15 mouse cellular contexts compared by ENCODE assay signal in the genomic region with DNA sequence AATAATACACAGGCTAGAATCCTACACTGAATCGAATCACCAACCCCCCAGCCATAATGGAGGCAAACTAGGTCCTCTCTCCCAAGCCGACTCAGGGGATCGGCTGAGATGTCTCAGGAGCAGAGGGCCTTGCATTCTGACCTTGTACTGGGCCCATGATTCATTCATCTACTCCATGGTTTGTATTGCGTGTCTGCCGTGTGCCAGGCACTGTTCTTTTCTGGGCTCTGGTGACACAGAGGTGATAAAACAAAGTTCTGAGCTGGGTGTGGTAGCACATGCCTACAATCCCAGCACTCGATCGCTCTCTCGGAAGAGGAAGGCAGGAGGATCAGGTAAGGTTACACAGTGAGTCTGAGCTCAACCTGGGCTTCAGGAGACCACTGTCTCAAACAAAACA. TPM values are rescaled to one million over a fixed set of nuclear protein-coding genes. Genes with fewer than 3 reads are reported as not detected.
DNase-seq lines count a peak whose midpoint lies in the region; ATAC-seq and TF ChIP-seq lines count a peak whose summit lies in the region.
"Had no signal": no experiment of that assay in that cellular context is flagged by ENCODE, and none has a peak within 500 bp of the region (broad histone marks: within the 10 kb centered on the region; RNA-seq: fewer than 3 reads in every experiment).

No protein-coding gene starts in this region.

- WGBS in kidney, adult 2 months, result 77% methylated on average over 8 of the region's 8 CpGs
- 88% methylated on average over 8 of the region's 8 CpGs for WGBS in forebrain, embryonic 11.5 days

- H3K9ac ChIP-seq in ES-E14 (ENCODE audit: insufficient read depth, low read depth, low read length, poor library complexity, severe bottlenecking), result 0 out of 2 replicates have a peak overlapping the region, but pooled peaks have one; percentile 24
- H3K9ac ChIP-seq in forebrain, embryonic 11.5 days (ENCODE audit: low read length), result no peak overlapping the region
- H3K9ac ChIP-seq: neural tube, embryonic 13.5 days had no signal

- H3K9me3 ChIP-seq in ES-E14 (ENCODE audit: control insufficient read depth, insufficient read depth, low read depth, low read length), result no peaks in the 10 kb centered on the region
- no peaks in the 10 kb centered on the region for H3K9me3 ChIP-seq in forebrain, embryonic 11.5 days (ENCODE audit: control insufficient read depth, low read length)
- H3K9me3 ChIP-seq: neural tube, embryonic 13.5 days had no signal

- no peaks in the 10 kb centered on the region for H3K27me3 ChIP-seq in kidney, adult 2 months (replicated peaks; ENCODE audit: control insufficient read depth, insufficient read depth, low read length)
- H3K27me3 ChIP-seq in myocyte (ENCODE audit: control insufficient read depth, insufficient read depth, insufficient read length), result no peaks in the 10 kb centered on the region
- H3K27me3 ChIP-seq in forebrain, embryonic 11.5 days (ENCODE audit: control insufficient read depth, insufficient read depth, low read length), result no peaks in the 10 kb centered on the region
- H3K27me3 ChIP-seq: neural tube, embryonic 13.5 days had no signal

- no peaks in the 10 kb centered on the region for H3K36me3 ChIP-seq in kidney, adult 2 months (ENCODE audit: control insufficient read depth, insufficient read depth, low read length)
- H3K36me3 ChIP-seq in ES-E14 (ENCODE audit: control insufficient read depth, insufficient read depth, low read length, poor library complexity, severe bottlenecking) (no peaks in the 10 kb centered on the region), myocyte (ENCODE audit: control insufficient read depth, insufficient read depth) (no peaks in the 10 kb centered on the region)
- H3K36me3 ChIP-seq in forebrain, embryonic 11.5 days (ENCODE audit: control insufficient read depth, insufficient read depth, low read length), result no peaks in the 10 kb centered on the region
- H3K36me3 ChIP-seq: neural tube, embryonic 13.5 days had no signal

- DNase-seq in kidney, adult 2 months, result no peak
- no peak for DNase-seq in kidney, adult 9 months
- DNase-seq in ES-E14 (ENCODE audit: low read depth, low spot score), result no peak
- DNase-seq in adrenal gland, postnatal 10 days, result peak; percentile 39
- DNase-seq in layer of hippocampus, postnatal 10 days (ENCODE audit: low spot score in 2 of 2), result no peak
- no peak for DNase-seq in forebrain, embryonic 11.5 days (ENCODE audit: low spot score)
- DNase-seq: cerebellum, postnatal 36 days; kidney, adult 11 months; right cerebral cortex, postnatal 4 days; thymus, postnatal 36 days had no signal

- in situ Hi-C loops in ES-E14 (cut with MboI; ENCODE audit: low sequenced_read_pairs in 2 of 2, unreplicated experiment in 2 of 2), result no loop called here

- no peak overlapping the region for H3K4me3 ChIP-seq in kidney, adult 2 months (ENCODE audit: insufficient read depth, low read depth, low read length)
- H3K4me3 ChIP-seq in ES-E14 (ENCODE audit: insufficient read depth in 1 of 2, low read depth in 1 of 2, low read length in 2 of 2, poor library complexity in 1 of 2, severe bottlenecking in 1 of 2) (no peak overlapping the region), myocyte (no peak overlapping the region)
- no peak overlapping the region for H3K4me3 ChIP-seq in forebrain, embryonic 11.5 days (ENCODE audit: low read depth, low read length)
- H3K4me3 ChIP-seq: left cerebral cortex, adult 2 months; neural tube, embryonic 13.5 days had no signal

- peaks cover 13% of the 10 kb centered on the region; the same call in 1 of the 2 replicates for H3K4me1 ChIP-seq in kidney, adult 2 months (ENCODE audit: control insufficient read depth, insufficient read depth, low read length)
- H3K4me1 ChIP-seq in ES-E14 (ENCODE audit: control insufficient read depth in 2 of 2, insufficient read depth in 2 of 2, low read length in 2 of 2, poor library complexity in 1 of 2), result peaks cover 0 to 9% of the 10 kb centered on the region in 2 experiments; a peak in 2 of 4 replicates
- no peaks in the 10 kb centered on the region for H3K4me1 ChIP-seq in forebrain, embryonic 11.5 days (replicated peaks; ENCODE audit: control insufficient read depth, insufficient read depth, low read length)

- peak overlapping the region; percentile 31 for H3K4me2 ChIP-seq in myocyte (ENCODE audit: low read depth)
- no peak overlapping the region for H3K4me2 ChIP-seq in forebrain, embryonic 11.5 days (ENCODE audit: low read depth, low read length, severe bottlenecking)
- H3K4me2 ChIP-seq: neural tube, embryonic 13.5 days had no signal

- no peaks in the 10 kb centered on the region for H3K79me2 ChIP-seq in myocyte (ENCODE audit: control insufficient read depth, insufficient read depth)

- TF ChIP-seq CTCF in kidney, adult 2 months (conservative IDR thresholded peaks at IDR 0.05; ENCODE audit: insufficient read depth, insufficient read length, low read depth, low read length), result no peak

- no peak for TF ChIP-seq POLR2A in kidney, adult 2 months (IDR thresholded peaks at IDR 0.05; ENCODE audit: low read depth, low read length)
- no peak for TF ChIP-seq POLR2A in myocyte (IDR thresholded peaks at IDR 0.05; ENCODE audit: insufficient read length, low read depth)

- H3ac ChIP-seq in myocyte (ENCODE audit: control insufficient read depth, insufficient read length), result no peak overlapping the region

- H3K27ac ChIP-seq in kidney, adult 2 months (ENCODE audit: insufficient read depth, low read depth, low read length), result 0 out of 2 replicates have a peak overlapping the region, but pooled peaks have one; percentile 0
- H3K27ac ChIP-seq in ES-E14 (ENCODE audit: insufficient read depth, low read depth, low read length, poor library complexity, severe bottlenecking), result no peak overlapping the region
- H3K27ac ChIP-seq in forebrain, embryonic 11.5 days (ENCODE audit: low read depth, low read length), result no peak overlapping the region
- H3K27ac ChIP-seq: neural tube, embryonic 13.5 days had no signal

- ATAC-seq in forebrain, embryonic 11.5 days (replicated peaks; ENCODE audit: low FRiP score), result no peak
- ATAC-seq: CD4-positive, CD25-positive, alpha-beta regulatory T cell, adult 4 months; midbrain, embryonic 16.5 days had no signal

TF ChIP-seq in ES-E14, 5 proteins besides CTCF, POLR2A, EP300 and RAD21:
- TF ChIP-seq ZNF384 (IDR thresholded peaks at IDR 0.05; ENCODE audit: low read depth, low read length) (no peak), HCFC1 (IDR thresholded peaks at IDR 0.05; ENCODE audit: borderline replicate concordance, insufficient read depth, low read length) (no peak), CHD2 (IDR thresholded peaks at IDR 0.05; ENCODE audit: low read depth, low read length) (no peak), ZC3H11A (IDR thresholded peaks at IDR 0.05; ENCODE audit: borderline replicate concordance, low read depth, low read length) (no peak), MAFK (IDR thresholded peaks at IDR 0.05; ENCODE audit: insufficient read depth, low read depth, low read length) (no peak)

TF ChIP-seq in myocyte, 11 proteins besides CTCF, POLR2A, EP300 and RAD21:
- TF ChIP-seq MYOD1 (IDR thresholded peaks at IDR 0.05; ENCODE audit: control insufficient read depth in 1 of 3, insufficient read length in 2 of 3, low read depth in 2 of 3), result no peak
- no peak for TF ChIP-seq TCF3 (IDR thresholded peaks at IDR 0.05; ENCODE audit: insufficient read length, low read depth)
- no peak for TF ChIP-seq TCF12 (IDR thresholded peaks at IDR 0.05; ENCODE audit: insufficient read depth, poor library complexity, severe bottlenecking)
- TF ChIP-seq MAX (IDR thresholded peaks at IDR 0.05; ENCODE audit: low read depth), result no peak
- no peak for TF ChIP-seq E2F4 (IDR thresholded peaks at IDR 0.05; ENCODE audit: insufficient read depth)
- no peak for TF ChIP-seq CEBPB (IDR thresholded peaks at IDR 0.05; ENCODE audit: insufficient read depth, poor library complexity, severe bottlenecking)
- no peak for TF ChIP-seq MYOG (IDR thresholded peaks at IDR 0.05; ENCODE audit: control insufficient read depth in 1 of 3, insufficient read depth in 1 of 3, insufficient read length in 2 of 3, low read depth in 2 of 3)
- no peak for TF ChIP-seq USF1 (IDR thresholded peaks at IDR 0.05; ENCODE audit: low read depth)
- no peak for TF ChIP-seq REST (IDR thresholded peaks at IDR 0.05; ENCODE audit: insufficient read depth, insufficient read length)
- no peak for TF ChIP-seq SRF (IDR thresholded peaks at IDR 0.05; ENCODE audit: control insufficient read depth, insufficient read length, low read depth)
- TF ChIP-seq POLR2AphosphoS2 (IDR thresholded peaks at IDR 0.05; ENCODE audit: insufficient read length, low read depth), result no peak

RNA-seq across cellular contexts. Expression of gene Tjp1, which starts 59.4 kb away (rescaled TPM):
- 18.8 and 20.2 TPM in 2 replicates for polyA plus RNA-seq in kidney, adult 2 months (2012; rRNA removed)
- total RNA-seq in ES-E14 (2012; rRNA removed), result 36.1 and 39.3 TPM in 2 replicates
- 100 to 1,000 TPM in 1 of 2 experiments, 10 to 100 TPM in 1; 97.0 to 117 TPM for total RNA-seq in adrenal gland, postnatal 10 days (2021)
- 24.3 TPM for polyA plus RNA-seq in myocyte (2012; fragmentation: generic; extraction: Trizol)
- 100 to 1,000 TPM; 113 to 118 TPM for total RNA-seq in layer of hippocampus, postnatal 10 days (2021)
- polyA plus RNA-seq in forebrain, embryonic 11.5 days (2014; fragmentation: Nextera tagmentation; extraction: Ambion mirVana), result 28.3 and 30.3 TPM in 2 replicates
- polyA plus RNA-seq: CD4-positive, CD25-positive, alpha-beta regulatory T cell, adult 4 months had no signal
